Mouse (Mus musculus) small intestine, adult 2 months (tissue): Measurements from ENCODE around the gene Fam187a.

Source experiments
- CTCF ChIP-seq: fragments of 200-500 bp; IDR thresholded peaks from 2 replicates; pipeline ENCODE4 v1.5.1; 2012; ENCODE audit warnings: low read depth, mild to moderate bottlenecking, control low read depth, inconsistent platforms, low read length, moderate library complexity, mixed read lengths; ENCODE audit not compliant: insufficient replicate concordance, insufficient read length; ENCODE audit errors: extremely low read depth
- POLR2A ChIP-seq: fragments of 200-500 bp; IDR thresholded peaks from 2 replicates; pipeline ENCODE4 v1.6.1; 2012; ENCODE audit warnings: low read depth, mild to moderate bottlenecking, control low read depth, inconsistent platforms, low read length, moderate library complexity

GRCm38 (mm10) chr11:102901199-102901598 lies 16.2 kb downstream of the Fam187a start:
- TF ChIP-seq CTCF (no peak), POLR2A (no peak)
